Mouse (Mus musculus) G1E (cell line): ENCODE measurements around the gene Eml3. TPM values are rescaled to one million over a fixed set of nuclear protein-coding genes. Genes with fewer than 3 reads are reported as not detected.

Source experiments
- ATAC-seq: 2 replicates; pipeline ENCODE4 v1.8.0; 2016; ENCODE audit warnings: mild to moderate bottlenecking; ENCODE audit not compliant: insufficient number of reproducible peaks, poor library complexity, low FRiP score, severe bottlenecking; ENCODE audit errors: extremely low read depth
- DNase-seq: peaks from one replicate; pipeline ENCODE4 v3.0.0; 2012; ENCODE audit warnings: low spot score
- H3K27me3 ChIP-seq: 2 replicates; pipeline ENCODE4 v1.6.1; 2012; ENCODE audit warnings: mild to moderate bottlenecking, low read length, inconsistent platforms; ENCODE audit not compliant: insufficient read depth
- H3K36me3 ChIP-seq: replicated peaks from 2 replicates; pipeline ENCODE3; 2012; ENCODE audit warnings: mild to moderate bottlenecking, inconsistent platforms
- H3K4me1 ChIP-seq: 2 replicates; pipeline ENCODE4 v1.6.1; 2012; ENCODE audit warnings: low read depth, low read length, inconsistent platforms, mixed read lengths; ENCODE audit not compliant: insufficient read depth
- H3K4me3 ChIP-seq: 2 replicates; pipeline ENCODE4 v1.5.1; 2012; ENCODE audit warnings: low read depth, mild to moderate bottlenecking, inconsistent platforms, low read length, moderate library complexity, mixed read lengths
- H3K9me3 ChIP-seq: replicated peaks from 2 replicates; pipeline ENCODE4 v1.6.1; 2012; ENCODE audit warnings: inconsistent platforms
- CTCF ChIP-seq: IDR thresholded peaks from 2 replicates; pipeline ENCODE4 v1.5.1; 2012; ENCODE audit warnings: low read depth, low read length, inconsistent platforms, mixed read lengths
- GATA1 ChIP-seq: IDR thresholded peaks from 2 replicates; pipeline ENCODE4 v1.6.1; 2012; ENCODE audit warnings: borderline replicate concordance, low read length, inconsistent platforms, mixed read lengths
- GATA2 ChIP-seq: IDR thresholded peaks from 2 replicates; pipeline ENCODE4 v1.6.1; 2012; ENCODE audit warnings: low read depth, low read length, inconsistent platforms, borderline replicate concordance
- POLR2AphosphoS5 ChIP-seq: IDR thresholded peaks from 2 replicates; pipeline ENCODE4 v1.6.1; 2012; ENCODE audit warnings: low read depth, low read length, inconsistent platforms; ENCODE audit not compliant: insufficient replicate concordance
- TAL1 ChIP-seq: conservative IDR thresholded peaks from 2 replicates; pipeline ENCODE4 v1.6.1; 2012; ENCODE audit warnings: low read depth, low read length, inconsistent platforms, mixed read lengths
- polyA plus RNA-seq: library from polyadenylated mRNA; stranded (reverse); fragments of >175 nt; gene quantifications from 2 replicates; pipeline ENCODE4 v1.2.3, GENCODE M21; 2012
- total RNA-seq, 2 experiments: library from RNA; stranded (forward) in 1 of 2; stranded (reverse) in 1 of 2; fragments of 200-1000 nt in 1 of 2; fragments of >200 nt in 1 of 2; fragmentation: Nextera tagmentation in 1 of 2; gene quantifications; 2 replicates each; pipeline ENCODE4 v1.2.3; 2014 to 2017

Gene Eml3
- total and polyA plus RNA-seq, 3 experiments: 24.7 to 111 (median 42.5) TPM

DNA sequence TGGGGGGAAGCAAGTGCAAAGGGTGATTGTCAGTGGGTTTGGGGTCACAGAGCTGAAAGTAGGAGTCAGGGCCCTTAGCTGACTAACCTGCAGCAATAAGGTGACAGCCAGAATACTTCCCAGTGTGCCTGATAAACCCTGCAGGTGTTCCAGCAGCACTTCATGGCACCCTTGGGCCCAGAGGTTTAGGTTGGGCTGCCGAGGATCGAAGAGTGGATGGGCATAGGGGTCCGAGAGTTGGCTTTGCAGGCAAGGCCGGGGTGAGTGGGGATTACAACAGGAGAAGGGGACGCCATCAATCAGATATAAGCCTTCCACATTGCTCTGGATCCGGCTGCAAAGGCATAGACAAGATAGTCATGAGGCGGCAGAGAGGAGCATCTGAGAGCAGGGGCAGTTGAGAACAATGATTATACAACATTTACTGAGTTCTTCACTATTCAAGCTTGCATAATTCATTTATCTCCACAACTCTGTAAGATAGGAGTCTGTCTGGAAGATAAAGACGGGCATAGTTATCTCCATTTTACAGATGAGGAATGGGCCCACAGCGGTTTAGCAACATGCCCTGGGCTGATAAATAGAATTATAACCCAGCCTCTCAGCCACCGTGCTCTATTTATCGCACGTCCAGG, 1.3 kb upstream of the Eml3 start:
- DNase-seq: peak; percentile 75
- peaks cover 76% of the 10 kb centered on the region for H3K36me3 ChIP-seq
- TF ChIP-seq GATA2: 0 out of 2 replicates have a peak, but pooled peaks have one; percentile 11
- no peak for TF ChIP-seq CTCF
- TF ChIP-seq POLR2AphosphoS5: no peak
- TF ChIP-seq TAL1: peak; percentile 96
- no peaks in the 10 kb centered on the region for H3K9me3 ChIP-seq
- H3K4me3 ChIP-seq: peak overlapping the region; percentile 90
- no peaks in the 10 kb centered on the region for H3K27me3 ChIP-seq
- ATAC-seq: peak; percentile 73
- H3K4me1 ChIP-seq: peaks cover 86% of the 10 kb centered on the region

DNA sequence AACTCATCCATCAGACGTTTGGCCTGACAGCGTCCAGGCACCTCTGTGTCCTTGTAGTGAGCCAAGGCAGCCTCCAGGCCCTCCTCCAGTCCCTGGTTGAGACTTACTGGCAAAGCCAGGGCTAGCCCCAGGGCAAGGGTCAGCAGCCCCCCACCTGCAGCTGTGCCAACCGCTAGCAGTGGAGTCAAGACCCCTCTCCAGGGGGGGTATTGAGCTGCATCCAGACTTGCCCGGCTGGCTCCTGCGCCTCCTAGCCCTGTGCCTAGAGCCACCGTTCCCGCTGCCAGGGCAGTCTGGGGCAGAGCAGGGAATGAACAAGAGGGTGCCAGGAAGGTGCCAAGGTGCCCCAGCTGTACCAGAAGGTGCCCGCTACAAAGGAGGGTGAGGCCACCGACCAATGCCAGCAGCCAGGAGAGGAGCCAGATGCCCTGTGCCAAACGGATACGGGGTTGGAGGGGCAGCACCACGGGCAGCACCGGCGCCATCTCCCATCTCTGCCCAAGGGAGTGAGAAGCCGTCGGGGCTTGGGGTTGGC, 596 bp upstream of the Eml3 start:
- Histone ChIP-seq H3K4me1 (peaks cover 86% of the 10 kb centered on the region), H3K36me3 (peaks cover 76% of the 10 kb centered on the region), H3K9me3 (no peaks in the 10 kb centered on the region), H3K27me3 (no peaks in the 10 kb centered on the region), H3K4me3 (peak overlapping the region; percentile 90)
- ATAC-seq: no peak
- no peak for TF ChIP-seq POLR2AphosphoS5
- no peak for TF ChIP-seq GATA2
- no peak for TF ChIP-seq GATA1
- no peak for TF ChIP-seq CTCF
- TF ChIP-seq TAL1: no peak
- DNase-seq: peak; percentile 38

DNA sequence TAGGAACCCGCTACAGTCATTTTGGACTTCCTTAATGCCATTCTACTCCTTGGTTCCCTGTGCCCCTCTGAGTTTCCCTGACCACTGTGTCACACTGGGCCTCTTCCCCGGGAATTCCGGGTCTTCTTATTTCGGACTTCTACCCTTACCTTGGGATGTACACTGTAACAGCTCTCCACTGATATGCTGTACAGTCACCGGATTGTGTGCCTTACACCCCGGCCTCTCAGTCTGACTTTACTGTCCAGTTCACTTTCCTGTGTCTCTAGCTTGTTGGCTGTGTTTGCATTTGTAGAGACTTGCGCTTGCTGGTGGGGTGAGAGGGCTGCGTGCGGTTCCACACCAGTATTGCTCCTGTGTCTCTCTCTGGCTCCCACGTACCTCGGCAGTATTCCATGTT, 765 bp downstream of the Eml3 start:
- Histone ChIP-seq H3K27me3 (no peaks in the 10 kb centered on the region), H3K36me3 (peaks cover 80% of the 10 kb centered on the region), H3K4me3 (peak overlapping the region; percentile 90), H3K9me3 (no peaks in the 10 kb centered on the region), H3K4me1 (peaks cover 86% of the 10 kb centered on the region)
- DNase-seq: no peak
- ATAC-seq: no peak
- TF ChIP-seq POLR2AphosphoS5: no peak
- TF ChIP-seq GATA1: no peak
- no peak for TF ChIP-seq TAL1
- TF ChIP-seq CTCF: no peak
- TF ChIP-seq GATA2: no peak

DNA sequence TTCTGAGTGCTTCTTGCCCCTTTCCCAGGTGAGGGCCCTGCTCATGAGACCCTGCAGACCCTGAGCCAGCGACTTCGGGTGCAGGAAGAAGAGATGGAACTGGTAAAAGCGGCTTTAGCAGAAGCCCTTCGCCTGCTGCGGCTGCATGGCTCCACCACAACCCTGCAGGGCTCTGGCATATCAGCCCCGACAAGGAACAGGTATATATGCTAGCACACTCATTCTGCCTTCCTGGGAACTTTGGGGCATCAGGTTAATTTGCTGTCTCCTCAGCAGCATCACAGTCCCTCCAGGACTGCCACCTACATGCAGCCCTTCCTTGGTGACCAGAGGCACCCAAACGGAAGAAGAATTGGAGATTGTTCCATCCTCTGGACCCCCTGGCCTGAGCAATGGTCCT, 1.4 kb downstream of the Eml3 start:
- DNase-seq: no peak
- no peaks in the 10 kb centered on the region for H3K9me3 ChIP-seq
- peaks cover 80% of the 10 kb centered on the region for H3K36me3 ChIP-seq
- ATAC-seq: no peak
- H3K27me3 ChIP-seq: no peaks in the 10 kb centered on the region
- H3K4me1 ChIP-seq: peaks cover 80% of the 10 kb centered on the region
- peak overlapping the region; percentile 90 for H3K4me3 ChIP-seq
- no peak for TF ChIP-seq GATA1
- TF ChIP-seq TAL1: no peak
- no peak for TF ChIP-seq POLR2AphosphoS5
- no peak for TF ChIP-seq GATA2
- no peak for TF ChIP-seq CTCF

DNA sequence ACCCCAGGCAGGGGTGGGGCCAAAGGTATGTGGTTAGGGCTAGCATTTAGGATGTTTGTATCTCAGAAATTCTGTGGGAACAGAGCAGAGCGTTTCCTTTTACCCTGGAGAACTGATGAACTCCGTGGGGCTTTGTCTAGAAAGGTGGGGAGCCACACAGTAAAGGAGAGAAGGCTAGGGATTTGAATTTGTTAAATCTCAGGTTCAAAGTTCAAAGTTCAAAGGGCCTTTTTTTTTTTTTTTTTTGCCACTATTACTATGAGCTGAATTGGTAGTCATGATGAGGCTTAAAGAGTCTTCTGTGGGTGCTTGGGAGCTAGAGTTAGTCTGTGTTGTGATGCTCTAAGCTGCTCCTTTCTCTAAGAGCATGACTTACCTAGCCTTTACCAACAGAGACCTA, 7.4 kb downstream of the Eml3 start:
- TF ChIP-seq GATA2 (no peak), POLR2AphosphoS5 (no peak), CTCF (no peak), GATA1 (no peak), TAL1 (no peak)
- no peaks in the 10 kb centered on the region for H3K9me3 ChIP-seq
- DNase-seq (no peak), ATAC-seq (no peak)
- peaks cover 93% of the 10 kb centered on the region for H3K36me3 ChIP-seq
- H3K4me1 ChIP-seq: peaks cover 72% of the 10 kb centered on the region
- H3K4me3 ChIP-seq: no peak overlapping the region
- H3K27me3 ChIP-seq: no peaks in the 10 kb centered on the region

DNA sequence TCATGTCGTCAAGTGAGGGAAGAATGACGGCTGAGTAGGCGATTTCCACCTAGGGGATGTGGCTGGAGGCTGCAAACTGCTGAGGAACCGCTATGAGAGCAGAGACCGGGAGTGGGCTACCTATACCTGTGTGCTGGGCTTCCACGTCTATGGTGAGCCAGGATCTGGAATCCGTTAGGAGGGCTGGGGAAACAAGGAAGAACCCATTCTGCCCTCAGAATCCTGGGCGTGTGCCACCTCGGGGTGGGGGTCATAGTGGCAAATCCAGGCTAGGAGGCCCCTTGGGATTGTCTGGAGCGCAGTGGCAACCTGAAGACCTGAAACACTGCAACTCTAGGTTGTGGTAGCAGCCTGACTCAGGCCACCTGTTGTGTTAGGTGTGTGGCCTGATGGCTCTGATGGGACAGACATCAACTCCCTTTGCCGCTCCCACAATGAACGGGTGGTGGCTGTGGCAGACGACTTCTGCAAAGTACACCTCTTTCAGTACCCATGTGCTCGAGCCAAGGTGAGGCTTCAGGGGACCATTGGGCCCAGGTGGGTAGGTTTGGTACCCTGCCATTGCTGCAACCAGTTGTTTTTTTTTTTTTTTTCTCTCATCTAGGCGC, 11.3 kb downstream of the Eml3 start:
- TF ChIP-seq POLR2AphosphoS5 (no peak), GATA2 (no peak), TAL1 (no peak), CTCF (no peak), GATA1 (no peak)

More for the DNA sequence above, 11.3 kb downstream of the Eml3 start:
- peaks cover 76% of the 10 kb centered on the region for H3K36me3 ChIP-seq
- no peaks in the 10 kb centered on the region for H3K9me3 ChIP-seq
- DNase-seq: no peak
- no peaks in the 10 kb centered on the region for H3K27me3 ChIP-seq
- H3K4me3 ChIP-seq: peak overlapping the region; percentile 97; the same call in 1 of the 2 replicates
- H3K4me1 ChIP-seq: peaks cover 75% of the 10 kb centered on the region
- ATAC-seq: no peak
